Mouse (Mus musculus) olfactory bulb, adult 2 months (tissue): ENCODE results near the gene Fam98b.

ENCODE experiments used
- CTCF ChIP-seq: fragments of 200-500 bp; IDR thresholded peaks from 2 replicates; pipeline ENCODE4 v1.5.1; 2012; ENCODE audit warnings: low read depth, mild to moderate bottlenecking, low read length, moderate library complexity; ENCODE audit not compliant: insufficient read depth
- POLR2A ChIP-seq: fragments of 200-500 bp; IDR thresholded peaks from 2 replicates; pipeline ENCODE4 v1.6.1; 2012; ENCODE audit warnings: mild to moderate bottlenecking, low read depth, low read length, moderate library complexity; ENCODE audit not compliant: insufficient read depth

GRCm38 (mm10) chr2:117219536-117219935, 30.0 kb upstream of the Fam98b start:
- TF ChIP-seq POLR2A (no peak), CTCF (no peak)
